Mouse (Mus musculus) adrenal gland, postnatal 25 days (tissue): ENCODE results near the gene Phlda2. TPM values are rescaled to one million over a fixed set of nuclear protein-coding genes. Genes with fewer than 3 reads are reported as not detected.

Source experiments
- DNase-seq: peaks from one replicate; pipeline ENCODE4 v3.0.0; 2021; ENCODE audit warnings: mixed read lengths
- total RNA-seq: library from RNA; stranded (reverse); gene quantifications from 2 replicates; pipeline ENCODE4 v1.2.3, GENCODE M21; 2021

Gene Phlda2
- total RNA-seq, 1 experiment from 2014 or later: 1.8 TPM

GRCm38 (mm10) chr7:143501643-143502417 lies 1.1 kb downstream of the Phlda2 start:
- peak; percentile 66 for DNase-seq

GRCm38 (mm10) chr7:143500912-143501311 lies 2.0 kb downstream of the Phlda2 start:
- DNase-seq: no peak

- DNase-seq: no peak
Measured at GRCm38 (mm10) chr7:143498584-143498983, 4.4 kb downstream of the Phlda2 start.

- DNase-seq: no peak
Measured at GRCm38 (mm10) chr7:143495104-143495961, 7.6 kb downstream of the Phlda2 start.

GRCm38 (mm10) chr7:143493616-143494126 lies 9.3 kb downstream of the Phlda2 start:
- no peak for DNase-seq

- DNase-seq: no peak
Measured at GRCm38 (mm10) chr7:143489735-143490134, 13.2 kb downstream of the Phlda2 start.

GRCm38 (mm10) chr7:143482541-143482940 lies 20.4 kb downstream of the Phlda2 start:
- no peak for DNase-seq

DNA sequence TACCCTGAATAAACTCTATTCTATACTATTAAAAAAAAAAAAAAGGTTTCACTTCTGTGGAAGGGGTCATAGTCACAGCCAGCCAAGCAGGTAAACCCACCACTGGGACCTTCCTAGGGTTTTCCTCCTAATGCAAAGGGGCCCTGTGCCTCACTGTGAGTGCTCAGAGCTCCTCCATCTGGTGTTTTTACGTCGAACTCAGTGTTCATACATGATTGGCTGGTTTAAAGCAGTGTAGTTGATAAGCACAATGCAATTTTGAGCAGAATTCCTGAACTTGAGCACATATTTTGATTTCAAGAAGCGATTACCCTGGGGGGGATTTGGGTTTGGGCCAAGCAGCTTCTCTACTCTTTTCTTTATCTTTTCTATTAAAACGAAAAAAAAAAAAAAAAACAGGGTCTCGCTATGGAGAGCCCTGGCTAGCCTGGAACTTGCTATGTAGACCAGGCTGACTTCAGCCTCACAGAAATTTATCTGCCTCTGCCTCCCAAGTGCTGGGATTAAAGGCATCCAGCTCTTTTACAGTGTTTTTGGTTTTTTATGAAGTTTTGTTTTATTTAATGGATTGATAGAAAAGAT lies 21.1 kb downstream of the Phlda2 start:
- DNase-seq: no peak

GRCm38 (mm10) chr7:143480498-143480897 lies 22.5 kb downstream of the Phlda2 start:
- DNase-seq: peak; percentile 80

GRCm38 (mm10) chr7:143477800-143478199 lies 25.1 kb downstream of the Phlda2 start:
- no peak for DNase-seq

DNA sequence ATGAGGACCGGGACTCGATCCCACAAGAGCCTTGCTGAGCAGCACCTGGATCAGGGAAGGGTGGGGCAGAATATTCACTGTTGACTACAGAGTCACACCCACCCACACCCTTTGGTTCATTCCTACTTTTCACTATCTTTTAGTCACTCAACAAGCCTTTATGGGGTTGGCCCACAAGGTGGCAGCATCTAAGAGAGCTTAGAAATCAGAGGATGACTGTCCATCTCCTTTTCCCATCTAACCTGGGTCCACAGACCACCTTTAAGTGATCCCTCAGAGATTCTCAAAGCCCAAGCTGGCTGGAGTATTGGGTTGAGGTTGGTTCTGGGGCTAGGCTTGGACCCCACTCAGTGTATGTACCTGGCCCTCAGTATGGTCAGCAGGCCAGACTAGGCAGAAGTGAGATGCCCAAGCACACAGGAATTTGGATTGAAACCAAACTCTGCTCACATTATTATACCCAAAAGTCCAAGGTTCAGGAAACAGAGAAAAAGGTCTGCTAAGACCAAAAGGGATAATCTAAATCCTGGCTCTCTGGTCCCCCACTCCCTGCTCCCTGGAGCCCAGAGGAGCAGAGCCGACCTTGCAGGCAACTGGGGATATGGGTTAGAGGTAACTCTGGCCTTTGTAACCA lies 26.1 kb downstream of the Phlda2 start:
- DNase-seq: no peak

GRCm38 (mm10) chr7:143475876-143476275 lies 27.1 kb downstream of the Phlda2 start:
- peak; percentile 44 for DNase-seq

DNA sequence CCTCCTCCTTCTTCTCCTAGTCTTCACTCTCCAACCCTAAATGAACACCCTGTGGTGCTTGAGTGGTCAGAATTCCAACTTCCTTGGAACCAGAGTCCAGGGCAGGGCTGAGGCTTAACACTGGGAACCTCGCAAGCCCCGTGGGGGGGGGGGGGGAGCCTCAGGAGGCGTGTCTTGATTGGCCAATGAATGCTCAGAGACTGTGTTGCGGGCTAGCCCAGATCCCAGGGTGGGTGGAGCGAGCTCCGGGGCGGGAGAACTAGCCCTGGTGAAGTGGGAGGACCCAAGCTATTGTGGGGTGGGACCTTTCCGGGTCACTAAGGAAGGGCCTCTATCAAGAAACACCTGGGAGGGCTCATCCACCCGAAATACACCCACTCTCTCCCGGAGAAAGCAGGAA lies 28.1 kb downstream of the Phlda2 start:
- no peak for DNase-seq

DNA sequence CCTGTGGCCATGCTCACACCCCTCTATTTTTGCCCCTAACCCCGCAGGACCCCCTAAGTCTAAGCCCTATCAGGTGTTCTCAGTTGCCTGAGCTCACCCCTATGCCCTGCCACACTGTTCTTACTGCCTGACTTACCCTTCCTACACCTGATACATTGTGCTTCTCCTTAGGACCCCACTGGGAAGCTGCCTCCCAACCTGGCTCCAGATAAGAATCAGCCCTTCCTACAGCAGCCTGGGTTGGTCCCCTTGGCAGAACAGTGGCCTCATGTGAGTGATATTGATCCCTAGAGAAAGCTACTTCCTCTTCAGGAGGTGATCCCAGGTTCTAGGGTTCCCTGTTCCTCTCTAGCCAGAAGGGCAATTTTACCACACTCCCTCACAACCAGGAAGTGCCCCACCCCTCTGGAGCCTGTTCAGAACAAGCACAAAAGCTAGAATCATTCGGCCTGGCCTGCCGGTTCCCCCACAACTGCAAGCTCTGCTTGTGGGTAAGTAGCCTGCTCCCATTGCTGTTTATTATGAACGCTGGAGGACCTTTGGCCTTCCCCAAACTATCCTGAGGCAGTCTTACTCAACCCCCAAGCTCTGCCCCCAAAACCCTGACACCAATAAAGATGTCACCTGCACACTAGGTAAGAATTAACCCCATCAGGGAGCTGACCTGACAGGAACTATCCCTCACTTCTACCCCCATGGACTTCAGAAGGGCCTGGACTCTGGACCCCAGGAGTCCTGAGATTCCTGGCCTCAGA lies 29.4 kb downstream of the Phlda2 start, which contains the start of gene Slc22a18:
Gene Slc22a18 (plus strand): TSS at position 390 of the 755 bp plus-strand sequence.
- no peak for DNase-seq

GRCm38 (mm10) chr7:143469946-143470345 lies 33.0 kb downstream of the Phlda2 start:
- peak; percentile 83 for DNase-seq

GRCm38 (mm10) chr7:143467714-143468113 lies 35.2 kb downstream of the Phlda2 start:
- no peak for DNase-seq

GRCm38 (mm10) chr7:143466099-143466677 lies 36.8 kb downstream of the Phlda2 start:
- peak; percentile 82 for DNase-seq

DNA sequence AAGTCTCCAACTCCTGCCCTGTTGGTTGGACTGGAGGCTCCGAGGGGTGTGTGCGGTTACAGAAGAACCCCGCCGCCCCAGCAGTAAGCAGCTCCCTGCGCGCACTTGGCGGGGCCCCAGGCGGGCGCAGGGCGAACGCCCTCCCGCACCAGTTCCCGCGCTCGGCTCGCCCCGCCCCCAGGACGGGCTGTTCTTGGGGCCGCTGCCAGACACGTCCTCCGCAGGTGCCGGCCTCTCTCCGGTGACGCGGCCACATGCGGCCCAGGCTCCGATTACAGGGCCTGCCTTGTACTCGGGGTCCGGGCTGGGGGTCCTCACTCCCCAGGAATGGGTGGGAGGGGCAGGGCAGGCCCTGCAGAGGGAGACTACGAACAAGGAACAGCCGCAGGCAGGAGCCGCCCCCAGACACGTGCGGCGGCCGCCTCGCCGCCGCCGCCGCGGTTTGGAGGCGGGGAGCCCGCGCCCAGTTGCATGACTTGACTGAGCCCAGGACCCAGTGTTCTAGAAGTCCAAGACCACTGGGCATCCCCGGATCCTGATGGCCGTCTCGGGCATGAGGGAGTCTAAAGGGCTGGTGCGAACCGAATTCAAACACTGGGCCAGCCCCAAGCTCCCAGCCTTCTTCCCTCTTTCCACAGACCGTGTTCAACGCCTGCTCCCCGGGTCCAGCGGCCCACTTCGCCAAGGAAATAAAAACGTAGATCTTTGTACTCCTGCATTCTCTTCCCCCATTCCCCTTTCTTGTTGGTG lies 38.0 kb downstream of the Phlda2 start:
- peak; percentile 74 for DNase-seq

GRCm38 (mm10) chr7:143463865-143464415 lies 39.0 kb downstream of the Phlda2 start:
- peak; percentile 87 for DNase-seq

DNA sequence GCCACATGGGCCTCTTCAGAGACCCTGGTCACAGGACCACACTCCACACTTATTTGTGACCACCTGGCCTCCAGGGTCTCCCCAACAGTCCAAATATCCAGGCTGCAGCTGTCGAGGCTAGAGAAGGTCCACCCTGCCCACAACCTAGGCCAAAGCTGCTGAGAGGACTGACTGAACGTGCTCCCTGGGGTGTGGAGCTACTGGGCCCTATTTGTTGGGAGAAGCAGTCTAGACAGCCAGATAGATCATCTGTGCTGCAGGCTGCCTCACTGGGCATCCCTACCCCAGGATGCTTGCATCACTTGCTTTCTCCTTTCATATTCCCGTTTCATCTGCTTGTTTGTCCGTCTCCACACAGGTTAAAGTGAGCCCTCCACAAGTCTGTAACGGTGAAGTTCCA lies 40.4 kb downstream of the Phlda2 start:
- no peak for DNase-seq
